Mouse (Mus musculus): Measurements from ENCODE around the gene Rbms2. TPM values are rescaled to one million over a fixed set of nuclear protein-coding genes. Genes with fewer than 3 reads are reported as not detected.

Rbms2 gene
- polyA plus RNA-seq (2012; ENCODE audit: low replicate concordance), result 12.2 and 13.2 TPM in 2 replicates

GRCm38 (mm10) chr10:128179989-128180388, at the start of gene Rbms2:
TSS of gene Rbms2 (minus strand) at chr10:128180297.

GRCm38 (mm10) chr10:128225538-128225937, 45.4 kb upstream of the Rbms2 start, which contains the start of gene Mip:
TSS of gene Mip (plus strand) at chr10:128225838.

GRCm38 (mm10) chr10:128211390-128212108, 31.5 kb upstream of the Rbms2 start, which contains the start of gene Spryd4:
TSS of gene Spryd4 (minus strand) at chr10:128211807.

GRCm38 (mm10) chr10:128194024-128194550, 14.0 kb upstream of the Rbms2 start, which contains the start of gene Gls2:
TSS of gene Gls2 (plus strand) at chr10:128194457.

GRCm38 (mm10) chr10:128091564-128092505, 88.3 kb downstream of the Rbms2 start, which contains the start of gene Baz2a:
TSS of gene Baz2a (plus strand) at chr10:128091577.

GRCm38 (mm10) chr10:128082880-128083421, 97.1 kb downstream of the Rbms2 start, which contains the start of gene Atp5b:
TSS of gene Atp5b (plus strand) at chr10:128083273.

Other genes starting within 250 kb of the Rbms2 start
- not detected in 2 replicates for gene Hsd17b6, start 172.7 kb downstream of the Rbms2 start, polyA plus RNA-seq (2012; ENCODE audit: low replicate concordance)
- 0.76 and 2.1 TPM in 2 replicates for gene Prim1, start 165.1 kb downstream of the Rbms2 start, polyA plus RNA-seq (2012; ENCODE audit: low replicate concordance)
- gene Naca, start 144.7 kb downstream of the Rbms2 start, polyA plus RNA-seq (2012; ENCODE audit: low replicate concordance), result 23.9 and 119 TPM in 2 replicates
- gene Ptges3, start 121.3 kb downstream of the Rbms2 start, polyA plus RNA-seq (2012; ENCODE audit: low replicate concordance), result 75.1 and 109 TPM in 2 replicates
- 514 and 876 TPM in 2 replicates for gene Atp5b, start 97.0 kb downstream of the Rbms2 start, polyA plus RNA-seq (2012; ENCODE audit: low replicate concordance)
- 32.1 and 58.1 TPM in 2 replicates for gene Baz2a, start 88.7 kb downstream of the Rbms2 start, polyA plus RNA-seq (2012; ENCODE audit: low replicate concordance)
- gene Gls2, start 14.2 kb upstream of the Rbms2 start, polyA plus RNA-seq (2012; ENCODE audit: low replicate concordance), result 0.91 TPM in 1 of 2 replicates, not detected in the other
- gene Spryd4, start 31.5 kb upstream of the Rbms2 start, polyA plus RNA-seq (2012; ENCODE audit: low replicate concordance), result 0.61 and 2.6 TPM in 2 replicates
- 0.17 TPM in 1 of 2 replicates, not detected in the other for gene Mip, start 45.5 kb upstream of the Rbms2 start, polyA plus RNA-seq (2012; ENCODE audit: low replicate concordance)
- 8.5 and 11.9 TPM in 2 replicates for gene Timeless, start 51.8 kb upstream of the Rbms2 start, polyA plus RNA-seq (2012; ENCODE audit: low replicate concordance)
- gene Apon, start 73.8 kb upstream of the Rbms2 start, polyA plus RNA-seq (2012; ENCODE audit: low replicate concordance), result 0.08 TPM in 1 of 2 replicates, not detected in the other
- 0.21 TPM in 1 of 2 replicates, not detected in the other for gene Apof, start 88.4 kb upstream of the Rbms2 start, polyA plus RNA-seq (2012; ENCODE audit: low replicate concordance)
- gene Stat2, start 90.3 kb upstream of the Rbms2 start, polyA plus RNA-seq (2012; ENCODE audit: low replicate concordance), result 38.6 and 62.2 TPM in 2 replicates
- 0.23 TPM in 1 of 2 replicates, not detected in the other for gene Il23a, start 118.5 kb upstream of the Rbms2 start, polyA plus RNA-seq (2012; ENCODE audit: low replicate concordance)
- gene Pan2, start 123.0 kb upstream of the Rbms2 start, polyA plus RNA-seq (2012; ENCODE audit: low replicate concordance), result 4.9 and 7.2 TPM in 2 replicates
- 29.2 and 43.5 TPM in 2 replicates for gene Cnpy2, start 142.2 kb upstream of the Rbms2 start, polyA plus RNA-seq (2012; ENCODE audit: low replicate concordance)
- 9.9 and 31.8 TPM in 2 replicates for gene Cs, start 157.4 kb upstream of the Rbms2 start, polyA plus RNA-seq (2012; ENCODE audit: low replicate concordance)
- gene Coq10a, start 188.7 kb upstream of the Rbms2 start, polyA plus RNA-seq (2012; ENCODE audit: low replicate concordance), result 10.2 and 25.7 TPM in 2 replicates
- 59.6 and 62.0 TPM in 2 replicates for gene Ankrd52, start 196.8 kb upstream of the Rbms2 start, polyA plus RNA-seq (2012; ENCODE audit: low replicate concordance)
- not detected in 2 replicates for gene Slc39a5, start 220.9 kb upstream of the Rbms2 start, polyA plus RNA-seq (2012; ENCODE audit: low replicate concordance)
- gene Nabp2, start 231.2 kb upstream of the Rbms2 start, polyA plus RNA-seq (2012; ENCODE audit: low replicate concordance), result 115 and 117 TPM in 2 replicates
- gene Rnf41, start 231.4 kb upstream of the Rbms2 start, polyA plus RNA-seq (2012; ENCODE audit: low replicate concordance), result 20.2 and 20.7 TPM in 2 replicates

All from hematopoietic multipotent progenitor cell, adult 10-12 weeks (in vitro differentiated cells).